Mouse (Mus musculus): ENCODE measurements around the gene Ier3.

Ier3 gene

DNA sequence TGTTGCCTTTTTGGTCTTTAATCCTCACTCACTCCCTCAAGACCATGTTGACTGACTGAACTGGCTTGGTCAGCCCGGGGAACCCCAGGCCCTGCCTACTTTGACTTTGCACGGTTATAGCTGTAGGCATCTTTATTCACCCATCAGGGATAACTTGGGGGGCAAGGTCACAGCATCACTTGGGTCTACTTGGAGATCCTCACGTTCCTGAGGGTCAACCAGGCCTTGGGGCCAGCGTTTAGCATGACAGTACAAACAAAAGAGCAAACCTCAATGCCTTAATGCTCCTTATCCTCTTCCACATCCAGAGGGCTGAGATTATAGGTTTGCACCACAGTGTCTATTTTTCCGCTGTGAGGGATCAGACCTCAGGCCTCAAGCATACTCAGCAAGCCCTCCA lies 9.2 kb upstream of the Ier3 start:
- no peak for DNase-seq

DNA sequence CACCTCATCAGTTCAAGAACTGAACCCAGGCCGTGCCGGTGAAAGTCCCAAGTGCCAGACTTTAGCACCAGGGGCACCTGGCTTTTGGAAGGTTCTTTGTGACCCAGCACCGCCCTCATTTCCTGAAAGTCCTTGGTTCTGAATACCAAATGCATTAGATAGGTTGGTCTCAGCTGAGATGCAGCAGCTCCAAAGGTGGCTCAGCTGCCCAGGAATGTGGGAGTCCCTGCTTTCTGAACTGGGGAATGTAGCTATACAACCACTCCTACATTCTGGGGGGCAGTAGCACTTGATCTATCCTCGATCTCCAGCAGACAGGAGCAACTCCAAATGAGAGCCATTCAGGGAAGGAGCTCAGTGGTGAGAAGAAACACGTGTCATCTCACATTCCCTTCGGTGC lies 8.7 kb upstream of the Ier3 start:
- DNase-seq, result no peak

DNA sequence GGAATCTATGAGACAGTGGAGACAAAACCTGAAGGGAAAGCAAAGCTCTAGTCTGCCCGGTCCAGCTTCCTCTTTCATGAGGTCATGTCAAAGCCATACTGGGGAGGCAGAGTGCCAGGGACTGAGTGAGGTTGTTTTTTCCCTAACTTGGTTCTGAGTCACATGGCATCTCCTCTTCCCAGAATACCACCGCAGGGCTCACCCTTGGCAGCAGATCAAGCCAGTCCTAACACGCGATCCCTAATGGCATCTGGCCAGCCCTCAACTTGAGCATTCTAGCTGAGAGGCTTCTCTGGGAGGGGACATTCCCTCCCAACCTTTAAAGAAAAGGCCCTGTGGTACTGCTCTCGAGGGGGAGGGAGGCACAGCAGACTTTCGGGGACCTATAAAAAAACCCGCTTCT lies 8.2 kb upstream of the Ier3 start:
- DNase-seq, result peak; percentile 26 to 35

DNA sequence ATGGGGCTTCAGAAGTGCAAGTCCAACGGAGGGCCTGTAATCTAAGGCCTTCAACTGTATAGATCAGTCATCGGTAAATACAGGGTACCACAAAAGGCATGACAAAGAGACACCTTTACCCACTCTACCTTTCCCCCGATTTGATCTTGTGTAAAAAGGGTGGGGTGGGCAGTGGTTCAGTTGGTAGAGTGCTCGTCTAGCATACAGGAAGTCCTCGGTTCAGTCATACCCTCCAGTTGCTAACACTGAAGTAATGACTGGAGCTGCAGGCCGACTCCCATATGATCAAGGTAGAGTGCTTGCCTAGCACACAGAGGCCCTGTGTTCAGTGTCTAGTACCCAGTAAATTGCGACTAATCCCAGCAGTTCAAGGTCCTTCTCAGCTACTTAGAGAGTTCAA lies 7.8 kb upstream of the Ier3 start:
- no peak for DNase-seq

DNA sequence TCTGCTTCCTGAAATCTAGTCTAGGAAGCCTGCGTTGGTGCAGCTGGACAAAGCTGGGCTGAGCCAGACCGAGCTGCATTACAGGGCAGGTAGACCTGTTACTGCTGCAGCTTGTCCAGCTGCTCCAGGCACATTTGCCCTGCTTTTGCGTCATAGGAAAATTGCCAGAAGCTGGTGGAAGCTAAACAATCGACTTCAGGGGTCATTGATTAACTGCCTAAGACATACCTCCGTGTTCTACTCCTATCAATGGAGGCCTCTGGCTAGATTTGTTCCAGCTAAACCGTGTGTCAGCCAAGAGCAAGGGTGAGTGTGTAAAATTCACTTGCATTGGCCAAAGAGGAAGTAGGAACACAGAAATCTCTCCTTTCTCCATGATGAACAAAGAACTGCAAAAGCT lies 6.8 kb upstream of the Ier3 start:
- DNase-seq, result no peak

DNA sequence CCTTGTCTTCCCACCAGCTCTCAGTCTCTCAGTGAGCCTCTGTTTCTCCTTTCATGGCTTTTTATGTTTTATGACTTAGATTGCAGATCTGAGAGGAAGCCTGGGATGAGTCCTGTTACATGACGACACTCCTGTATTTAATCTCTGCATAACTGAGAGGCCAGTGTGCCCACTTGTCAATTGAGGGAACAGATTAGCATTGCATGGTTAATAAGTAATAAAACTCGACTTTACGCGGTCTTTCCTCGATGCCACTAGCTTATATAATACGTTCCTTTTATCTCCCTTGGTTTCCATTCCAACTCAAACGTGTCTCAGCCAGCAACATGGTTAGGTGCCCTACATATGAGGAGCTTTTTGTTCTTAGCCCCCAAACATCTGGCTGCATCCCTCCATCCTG lies 5.6 kb upstream of the Ier3 start:
- DNase-seq, result no peak

DNA sequence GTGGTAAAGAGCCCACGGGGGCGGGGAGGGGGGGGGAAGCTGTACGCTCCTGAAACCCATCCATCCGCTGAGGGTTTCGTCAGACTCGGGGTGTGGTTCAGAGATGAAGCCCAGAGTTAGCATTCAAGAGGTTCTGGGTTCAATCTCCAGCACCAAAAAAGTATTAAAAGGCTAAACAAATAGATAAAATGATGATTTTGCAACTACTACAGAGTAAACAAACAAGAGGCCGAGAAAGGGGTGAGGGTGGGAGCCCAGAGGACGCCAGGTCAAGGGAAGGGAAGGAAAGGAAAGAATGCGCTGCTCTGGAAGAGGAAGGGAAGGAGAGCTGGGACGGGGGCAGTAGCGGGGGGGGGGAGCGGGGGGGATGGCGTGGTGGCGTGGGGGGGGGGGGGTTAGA lies 4.8 kb upstream of the Ier3 start:
- DNase-seq, result no peak

DNA sequence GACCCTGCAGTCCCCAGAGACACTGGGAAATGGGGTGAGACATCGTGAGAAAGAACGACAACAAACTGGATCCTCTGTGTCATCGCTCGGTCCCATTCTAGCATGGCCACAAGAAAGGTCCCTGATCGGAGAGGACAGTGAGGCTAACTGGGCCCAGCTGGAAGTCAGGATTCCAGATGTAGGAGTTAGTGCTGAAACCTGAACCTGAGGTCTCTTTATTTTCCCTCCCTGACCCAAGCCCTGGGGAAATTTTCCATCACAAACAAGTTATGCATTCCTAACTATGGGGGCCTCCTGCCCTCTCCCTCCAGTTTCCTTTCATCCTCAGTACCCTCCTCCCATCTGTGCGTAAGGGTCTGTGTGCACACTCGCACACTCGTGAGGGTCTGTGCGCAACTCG lies 4.3 kb upstream of the Ier3 start:
- DNase-seq, result no peak

DNA sequence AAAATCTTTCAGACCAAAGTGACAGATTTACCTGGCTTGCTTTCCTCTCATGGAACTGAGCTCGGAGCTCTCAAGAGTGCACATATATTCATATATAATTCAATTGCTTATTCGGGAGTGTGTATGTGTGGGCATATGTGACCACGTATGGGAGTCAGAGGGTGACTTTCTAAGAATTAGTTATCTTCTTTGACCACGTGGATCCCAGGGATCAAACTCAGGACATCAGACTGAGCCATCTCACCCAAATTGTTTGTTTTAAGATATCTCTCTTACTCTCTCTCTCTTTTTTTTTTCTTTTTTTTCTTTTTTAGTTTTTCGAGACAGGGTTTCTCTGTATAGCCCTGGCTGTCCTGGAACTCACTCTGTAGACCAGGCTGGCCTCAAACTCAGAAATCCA lies 1.4 kb upstream of the Ier3 start:
- no peak for DNase-seq

DNA sequence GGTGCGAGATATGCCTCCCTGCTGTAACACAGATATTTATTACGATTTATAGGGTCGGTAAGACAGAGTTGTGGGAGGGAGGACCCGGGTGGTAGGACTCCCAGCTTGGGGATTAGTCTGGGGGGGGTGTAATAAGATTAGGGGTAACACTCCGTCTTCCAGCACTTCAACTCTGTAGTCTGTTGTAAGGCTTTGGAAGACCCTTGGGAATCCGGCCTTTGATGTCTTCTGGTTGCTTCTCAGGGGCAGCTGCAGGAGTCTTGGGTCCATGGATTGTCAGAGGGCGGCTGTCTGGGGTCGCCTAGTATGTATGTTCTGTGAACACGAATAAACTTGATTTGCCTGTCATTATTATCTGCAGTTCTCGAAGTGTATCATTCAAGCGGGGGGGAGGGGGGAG lies 1.1 kb downstream of the Ier3 start:
- peak in 1 of 2 experiments; percentile 20 for DNase-seq

DNA sequence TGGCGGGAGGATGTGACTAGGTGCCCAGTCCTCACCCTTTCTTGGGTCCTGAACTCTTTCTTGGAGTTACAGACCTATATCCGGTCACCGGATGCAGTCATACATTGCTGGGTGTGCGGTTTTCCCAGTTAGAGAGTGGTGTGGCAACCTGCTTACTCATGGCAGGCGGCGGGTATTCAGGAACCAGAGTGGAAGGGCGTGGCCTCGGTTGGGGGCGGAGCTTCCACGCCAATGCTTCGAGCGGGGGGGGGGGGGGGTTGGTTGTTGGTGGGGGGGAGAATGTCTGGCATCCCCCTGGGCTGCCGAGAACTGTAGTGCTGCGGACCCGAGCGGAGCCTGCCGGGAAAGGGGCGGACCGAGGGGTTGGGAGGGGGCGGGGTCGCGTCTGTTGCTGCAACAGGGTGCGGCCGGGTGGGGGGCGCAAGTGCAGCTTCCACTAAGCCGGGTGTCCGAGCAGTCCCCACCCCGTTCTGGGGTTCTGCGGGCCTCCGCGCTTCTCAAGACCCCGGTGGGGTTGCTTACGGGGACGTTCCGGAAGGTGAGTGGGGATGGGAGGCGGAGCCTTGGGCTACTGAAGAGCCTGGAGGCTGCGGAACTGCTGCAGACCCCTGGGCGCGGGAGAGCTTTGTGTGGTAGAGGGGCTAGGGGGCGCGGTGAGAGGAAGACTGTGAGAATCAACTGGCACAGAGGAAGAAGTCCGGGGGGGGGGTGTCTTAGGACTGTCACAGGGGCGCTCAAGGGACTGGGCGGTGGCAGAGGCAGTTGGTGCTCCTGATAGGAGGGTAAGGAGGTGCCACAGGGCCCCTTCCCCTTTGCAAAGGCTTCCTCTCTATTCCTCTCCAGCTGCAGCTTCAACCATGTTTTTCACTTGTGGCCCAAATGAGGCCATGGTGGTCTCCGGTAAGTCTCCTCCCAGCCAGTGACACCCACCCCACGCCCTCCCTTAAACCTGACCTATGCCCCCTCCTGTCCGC lies 1.8 kb downstream of the Ier3 start, which contains the start of gene Flot1:
Flot1 (plus strand) TSS at position 267 of the 974 bp plus-strand sequence.
- peak; percentile 62 to 75 for DNase-seq

DNA sequence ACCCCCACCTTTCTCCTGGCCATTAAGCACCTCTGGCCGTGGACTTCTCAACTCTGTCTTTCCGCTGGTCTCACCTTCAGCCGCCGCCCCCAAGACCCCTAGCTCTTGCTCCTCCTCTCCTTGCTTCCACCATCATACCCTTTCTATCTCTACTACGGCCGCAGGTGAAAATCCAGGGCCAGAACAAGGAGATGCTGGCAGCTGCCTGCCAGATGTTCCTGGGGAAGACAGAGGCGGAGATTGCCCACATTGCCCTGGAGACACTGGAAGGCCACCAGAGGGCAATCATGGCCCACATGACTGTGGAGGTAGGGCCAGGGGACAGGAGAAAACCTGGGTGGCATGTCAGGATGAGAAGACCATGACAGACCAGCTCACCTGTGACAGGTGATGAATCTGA lies 2.9 kb downstream of the Ier3 start:
- peak in 1 of 2 experiments; percentile 26 for DNase-seq

DNA sequence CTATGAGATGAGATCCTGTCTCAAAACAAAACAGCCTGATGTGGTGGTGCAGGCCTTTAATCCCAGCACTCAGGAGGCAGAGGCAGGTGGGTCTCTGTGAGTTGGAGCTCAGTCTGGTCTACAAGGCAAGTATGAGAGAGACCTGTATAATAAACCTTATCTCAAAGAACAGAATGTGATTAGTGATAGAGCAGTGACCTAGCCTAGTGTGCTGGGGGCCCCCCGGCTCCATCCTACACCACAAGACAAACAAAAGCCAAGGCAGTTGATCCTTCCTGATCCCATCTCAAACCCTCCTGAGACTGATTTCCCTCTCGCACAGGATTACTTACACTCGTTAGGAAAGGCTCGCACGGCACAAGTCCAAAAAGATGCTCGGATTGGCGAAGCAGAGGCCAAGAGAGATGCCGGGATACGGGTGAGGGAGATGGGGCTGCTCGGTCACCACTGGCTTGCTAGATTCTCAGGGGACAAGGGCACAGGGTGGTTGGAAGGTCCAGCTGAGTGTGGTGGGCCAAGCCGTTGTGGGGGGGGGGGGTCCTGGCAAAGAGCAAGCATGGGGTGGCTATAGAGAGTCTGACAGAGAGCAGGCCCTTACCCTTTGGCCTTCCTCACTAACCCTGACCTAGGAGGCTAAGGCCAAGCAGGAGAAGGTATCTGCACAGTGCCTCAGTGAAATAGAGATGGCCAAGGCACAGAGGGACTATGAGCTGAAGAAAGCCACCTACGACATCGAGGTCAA lies 3.8 kb downstream of the Ier3 start:
- DNase-seq, result no peak

DNA sequence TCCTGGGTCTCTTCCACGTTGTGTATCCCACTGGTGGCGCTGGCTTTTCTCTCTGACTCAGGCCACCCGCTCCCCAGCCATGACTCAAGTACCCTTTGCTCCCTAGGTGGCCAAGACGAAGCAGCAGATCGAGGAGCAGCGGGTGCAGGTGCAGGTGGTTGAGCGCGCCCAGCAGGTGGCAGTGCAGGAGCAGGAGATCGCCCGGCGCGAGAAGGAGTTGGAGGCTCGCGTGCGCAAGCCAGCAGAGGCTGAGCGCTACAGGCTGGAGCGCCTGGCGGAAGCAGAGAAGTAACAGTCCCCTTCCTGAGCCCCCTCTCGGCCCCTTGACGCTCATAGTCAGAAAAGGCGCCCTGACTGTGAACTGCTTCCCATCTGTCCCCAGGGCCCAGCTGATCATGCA lies 8.3 kb downstream of the Ier3 start:
- peak; percentile 85 for DNase-seq

DNA sequence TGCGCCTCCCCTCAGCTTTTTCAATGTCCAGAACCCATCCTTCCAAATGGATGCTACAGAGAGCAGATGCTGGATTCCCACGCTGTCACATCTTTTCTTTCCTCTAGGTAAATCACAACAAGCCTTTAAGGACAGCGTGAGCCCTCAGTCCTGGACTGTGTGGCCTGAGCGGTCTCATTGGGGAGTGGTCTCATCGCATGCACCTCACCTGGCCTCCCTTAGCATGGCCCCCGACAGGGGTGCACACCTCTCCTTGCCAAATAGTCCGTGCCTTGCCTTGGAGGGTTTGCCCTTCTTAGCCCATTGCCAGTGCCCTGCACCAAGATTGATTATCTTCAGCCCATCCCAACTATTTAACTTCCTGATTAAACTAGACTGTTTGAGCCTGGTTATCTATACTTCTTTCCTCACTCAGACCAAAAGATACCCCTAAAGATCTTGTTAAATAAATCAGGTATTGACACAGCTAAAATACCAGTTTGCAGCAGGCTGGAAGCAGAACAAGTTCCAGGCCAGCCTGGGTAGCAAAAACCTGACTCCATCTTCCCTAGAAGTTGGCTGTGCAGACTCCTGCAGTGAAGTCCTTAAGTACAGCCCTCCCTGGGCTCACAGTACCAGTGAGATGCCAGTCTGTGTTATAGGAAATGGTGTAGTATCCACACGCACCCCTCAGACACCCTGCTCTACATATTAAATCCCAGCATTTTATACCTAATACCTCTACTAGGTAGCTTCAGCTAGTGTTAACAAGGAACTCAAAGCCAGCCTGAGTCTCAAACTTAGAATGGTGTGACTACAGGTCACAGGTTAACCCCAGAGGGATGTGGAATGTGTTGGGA lies 11.1 kb downstream of the Ier3 start:
- DNase-seq, result no peak

DNA sequence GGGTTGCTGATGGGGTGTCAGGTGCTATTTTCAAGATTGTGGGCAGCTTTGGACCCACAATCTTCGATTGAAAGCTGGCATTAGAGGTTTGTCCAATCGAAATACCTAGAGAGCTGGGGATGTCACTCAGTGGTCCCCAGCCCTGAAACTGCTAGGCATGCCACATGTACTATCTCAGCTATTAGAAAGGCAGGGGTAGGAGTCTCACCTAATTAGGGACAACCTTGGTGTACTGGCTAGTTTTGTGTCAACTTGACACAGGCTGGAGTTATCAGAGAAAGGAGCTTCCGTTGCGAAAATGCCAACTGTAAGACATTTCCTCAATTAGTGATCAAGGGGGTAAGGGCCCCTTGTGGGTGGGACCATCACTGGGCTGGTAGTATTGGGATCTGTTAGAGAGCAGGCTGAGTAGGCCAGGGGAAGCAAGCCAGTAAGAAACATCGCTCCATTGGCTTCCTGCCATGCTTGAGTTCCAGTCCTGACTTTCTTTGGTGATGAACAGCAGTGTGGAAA lies 11.8 kb downstream of the Ier3 start:
- DNase-seq, result no peak

DNA sequence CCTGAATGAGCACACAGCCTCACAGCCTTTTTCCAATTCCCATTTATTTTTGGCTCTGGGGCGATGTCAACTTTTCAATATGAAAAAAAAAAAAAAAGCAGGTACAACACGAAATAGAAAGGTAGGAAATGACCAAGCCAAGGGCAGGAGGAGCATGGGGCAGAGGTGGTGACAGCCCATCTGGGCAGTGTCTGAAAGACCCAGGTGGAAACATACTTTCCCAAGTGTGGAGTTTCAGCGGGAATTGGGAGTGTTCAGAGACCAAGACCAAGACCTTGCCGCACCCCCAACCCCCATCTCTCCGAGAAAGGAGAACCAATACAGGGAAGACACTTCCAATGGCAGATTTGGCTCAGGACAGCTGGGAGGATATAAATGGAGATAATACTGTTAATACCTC lies 12.4 kb downstream of the Ier3 start:
- DNase-seq, result no peak

DNA sequence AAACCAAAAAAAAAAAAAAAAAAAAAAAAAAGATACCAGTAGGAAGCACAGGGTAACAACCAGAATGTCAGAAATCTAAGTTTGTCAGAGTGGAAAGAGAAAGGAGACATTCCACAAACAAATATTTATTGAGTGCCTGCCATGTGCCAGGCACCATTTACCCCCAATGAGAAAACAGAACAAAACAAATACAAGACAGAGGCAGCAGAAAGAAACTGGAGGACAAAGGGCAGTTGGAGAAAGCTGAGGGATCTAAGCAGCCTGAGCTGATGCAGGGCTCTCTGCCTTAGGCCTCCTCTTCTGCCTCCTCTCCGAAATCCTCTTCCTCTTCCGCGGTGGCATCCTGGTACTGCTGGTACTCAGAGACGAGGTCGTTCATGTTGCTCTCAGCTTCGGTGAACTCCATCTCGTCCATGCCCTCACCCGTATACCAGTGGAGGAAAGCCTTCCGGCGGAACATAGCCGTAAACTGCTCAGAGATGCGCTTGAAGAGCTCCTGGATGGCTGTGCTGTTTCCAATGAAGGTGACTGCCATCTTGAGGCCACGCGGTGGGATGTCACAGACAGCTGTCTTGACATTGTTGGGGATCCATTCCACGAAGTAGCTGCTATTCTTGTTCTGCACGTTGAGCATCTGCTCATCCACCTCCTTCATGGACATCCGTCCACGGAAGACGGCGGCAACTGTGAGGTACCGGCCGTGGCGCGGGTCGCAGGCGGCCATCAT lies 13.4 kb downstream of the Ier3 start:
- peak in 1 of 2 experiments; percentile 18 for DNase-seq

DNA sequence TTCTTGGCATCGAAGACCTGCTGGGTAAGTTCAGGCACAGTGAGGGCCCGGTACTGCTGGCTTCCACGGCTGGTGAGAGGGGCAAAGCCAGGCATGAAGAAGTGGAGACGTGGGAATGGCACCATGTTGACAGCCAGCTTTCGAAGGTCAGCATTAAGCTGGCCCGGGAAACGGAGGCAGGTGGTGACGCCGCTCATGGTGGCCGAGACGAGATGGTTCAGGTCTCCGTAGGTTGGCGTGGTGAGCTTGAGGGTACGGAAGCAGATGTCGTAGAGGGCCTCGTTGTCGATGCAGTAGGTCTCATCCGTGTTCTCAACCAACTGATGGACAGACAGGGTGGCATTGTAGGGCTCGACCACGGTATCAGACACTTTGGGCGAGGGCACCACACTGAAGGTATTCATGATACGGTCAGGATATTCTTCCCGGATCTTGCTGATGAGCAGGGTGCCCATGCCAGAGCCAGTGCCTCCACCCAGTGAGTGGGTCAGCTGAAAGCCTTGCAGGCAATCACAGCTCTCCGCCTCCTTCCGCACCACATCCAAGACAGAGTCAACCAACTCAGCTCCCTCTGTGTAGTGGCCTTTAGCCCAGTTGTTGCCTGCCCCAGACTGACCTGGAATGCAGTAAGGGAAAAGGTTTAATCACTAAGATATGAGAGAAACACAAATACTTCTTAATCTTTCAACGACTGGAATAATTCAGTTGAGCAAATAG lies 14.1 kb downstream of the Ier3 start:
- DNase-seq, result peak in 1 of 2 experiments; percentile 20

DNA sequence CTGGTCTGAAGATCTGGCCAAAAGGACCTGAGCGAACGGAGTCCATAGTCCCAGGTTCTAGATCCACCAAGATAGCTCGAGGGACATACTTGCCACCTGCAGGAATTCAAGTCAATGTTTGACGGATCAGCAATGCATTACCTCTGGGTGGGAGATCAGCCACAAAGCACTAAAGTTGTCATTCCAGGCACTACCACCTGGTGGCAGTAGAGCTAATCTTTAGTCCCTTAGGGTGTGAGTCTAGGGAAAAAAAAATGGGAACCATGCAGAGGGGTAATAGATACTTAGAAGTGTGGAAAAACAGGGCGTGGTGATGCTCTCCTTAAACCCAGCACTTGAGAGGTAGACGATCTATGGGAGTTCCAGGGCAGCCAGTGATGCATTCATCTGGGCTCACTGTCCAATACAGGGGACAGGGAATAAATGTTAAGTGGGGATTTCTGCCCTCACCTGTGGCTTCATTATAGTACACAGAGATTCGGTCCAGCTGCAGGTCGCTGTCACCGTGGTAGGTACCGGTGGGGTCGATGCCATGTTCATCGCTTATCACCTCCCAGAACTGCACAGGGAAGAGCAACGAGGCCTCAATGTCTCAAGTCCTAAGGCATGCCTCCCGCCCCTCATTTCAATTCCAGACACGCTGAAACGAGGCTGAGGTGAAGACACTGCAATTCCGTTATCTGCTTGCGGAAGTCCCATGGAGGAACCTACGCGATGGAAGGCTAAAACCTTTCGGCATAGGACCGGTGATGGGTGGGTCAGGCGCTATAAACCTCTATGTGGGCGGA lies 14.9 kb downstream of the Ier3 start:
- peak in 1 of 2 experiments; percentile 74 for DNase-seq
